In genomic region chr6:70724722-70725121, GRCm38 (mm10) we compare ENCODE assay signal across 21 mouse cellular contexts.
DNase-seq lines count a peak whose midpoint lies in the region; TF ChIP-seq lines count a peak whose summit lies in the region.
"Had no signal": no experiment of that assay in that cellular context is flagged by ENCODE, and none has a peak within 500 bp of the region (broad histone marks: within the 10 kb centered on the region; RNA-seq: fewer than 3 reads in every experiment).

No protein-coding gene starts in this region.

- TF ChIP-seq CTCF in spleen, adult 2 months (IDR thresholded peaks at IDR 0.05; ENCODE audit: extremely low read depth, insufficient read depth, insufficient read length, insufficient replicate concordance) = no peak
- TF ChIP-seq CTCF in bone marrow, adult 2 months (IDR thresholded peaks at IDR 0.05; ENCODE audit: control insufficient read depth, insufficient read depth, low read length) = no peak
- no peak for TF ChIP-seq CTCF in cerebellum, adult 2 months (IDR thresholded peaks at IDR 0.05; ENCODE audit: borderline replicate concordance, insufficient read depth, low read depth, low read length)

- no peaks in the 10 kb centered on the region for H3K27me3 ChIP-seq in spleen, adult 2 months (ENCODE audit: control insufficient read depth, insufficient read depth, low read length)
- H3K27me3 ChIP-seq in splenic B cell, adult 2 months (ENCODE audit: control insufficient read depth, insufficient read depth, low read length, poor library complexity, severe bottlenecking) = no peaks in the 10 kb centered on the region
- no peaks in the 10 kb centered on the region for H3K27me3 ChIP-seq in cerebellum, adult 2 months (ENCODE audit: control insufficient read depth, insufficient read depth, low read length)
- H3K27me3 ChIP-seq: embryonic facial prominence, embryonic 12.5 days; forebrain, embryonic 13.5 days; forebrain, embryonic 15.5 days had no signal

- H3K4me1 ChIP-seq in spleen, adult 2 months (ENCODE audit: control insufficient read depth, insufficient read depth, insufficient read length) = peaks cover 4% of the 10 kb centered on the region; the same call in 1 of the 2 replicates
- peaks cover 2% of the 10 kb centered on the region; the same call in 1 of the 2 replicates for H3K4me1 ChIP-seq in bone marrow, adult 2 months (ENCODE audit: control insufficient read depth, insufficient read depth, low read length)
- H3K4me1 ChIP-seq in cerebellum, adult 2 months (ENCODE audit: control insufficient read depth, insufficient read depth, low read length) = peaks cover 10% of the 10 kb centered on the region; the same call in 1 of the 2 replicates
- H3K4me1 ChIP-seq: embryonic facial prominence, embryonic 10.5 days; embryonic facial prominence, embryonic 12.5 days; forebrain, embryonic 13.5 days; forebrain, embryonic 15.5 days had no signal

- WGBS in spleen, adult 2 months = 71% methylated on average over 13 of the region's 13 CpGs
- 88% methylated on average over 13 of the region's 13 CpGs for WGBS in bone marrow, adult 2 months
- 93% methylated on average over 13 of the region's 13 CpGs for WGBS in cerebellum, adult 2 months

- peak in 1 of 2 experiments; percentile 52 for DNase-seq in spleen, adult 2 months (ENCODE audit: low read depth in 1 of 2, low spot score in 2 of 2)
- DNase-seq in spleen, postnatal 14 days (ENCODE audit: low spot score in 2 of 2) = no peak
- DNase-seq in B cell, adult 2 months = peak; percentile 60
- peak; percentile 57 for DNase-seq in splenic B cell, adult 2 months (ENCODE audit: low read depth, low spot score)
- DNase-seq in adrenal gland, adult 18-20 months (ENCODE audit: low spot score in 2 of 2) = no peak
- DNase-seq in MN1 (ENCODE audit: low spot score) = no peak
- DNase-seq in cerebellum, adult 2 months = no peak
- DNase-seq: adrenal gland, adult 8-10 months; adrenal gland, postnatal 14 days; adrenal gland, postnatal 36 days; cerebellum, adult 11 months; cerebellum, adult 18-20 months; cerebellum, adult 9-10 months; cerebellum, postnatal 25 days; forebrain, postnatal 0 days had no signal

- peaks cover 32% of the 10 kb centered on the region for H3K36me3 ChIP-seq in spleen, adult 2 months (ENCODE audit: control insufficient read depth, insufficient read depth, low read length)
- peaks cover 38% of the 10 kb centered on the region for H3K36me3 ChIP-seq in splenic B cell, adult 2 months (ENCODE audit: control insufficient read depth, insufficient read depth, low read length, poor library complexity, severe bottlenecking)
- H3K36me3 ChIP-seq: embryonic facial prominence, embryonic 10.5 days; embryonic facial prominence, embryonic 12.5 days; forebrain, embryonic 15.5 days; G1E had no signal

- H3K27ac ChIP-seq in spleen, adult 2 months (ENCODE audit: insufficient read depth, low read length) = peak overlapping the region; percentile 100
- peak overlapping the region; percentile 90 for H3K27ac ChIP-seq in bone marrow, adult 2 months (ENCODE audit: control insufficient read depth, insufficient read depth, low read depth, low read length, poor library complexity)
- no peak overlapping the region for H3K27ac ChIP-seq in cerebellum, adult 2 months (ENCODE audit: insufficient read depth, low read length)
- H3K27ac ChIP-seq: embryonic facial prominence, embryonic 10.5 days; embryonic facial prominence, embryonic 12.5 days; forebrain, embryonic 13.5 days; forebrain, embryonic 15.5 days had no signal

- peak overlapping the region; percentile 72 for H3K4me3 ChIP-seq in spleen, adult 2 months (ENCODE audit: extremely low read depth, insufficient read depth, insufficient read length)
- peak overlapping the region; percentile 51 for H3K4me3 ChIP-seq in bone marrow, adult 2 months (replicated peaks; ENCODE audit: control insufficient read depth, low read depth, low read length)
- H3K4me3 ChIP-seq in cerebellum, adult 2 months (replicated peaks; ENCODE audit: insufficient read depth, low read depth, low read length) = no peak overlapping the region
- H3K4me3 ChIP-seq: embryonic facial prominence, embryonic 10.5 days; embryonic facial prominence, embryonic 12.5 days; forebrain, embryonic 13.5 days; forebrain, embryonic 15.5 days had no signal

- TF ChIP-seq POLR2A in spleen, adult 2 months (IDR thresholded peaks at IDR 0.05; ENCODE audit: low read depth, low read length) = no peak
- peak; percentile 29; the same call in 1 of the 2 replicates for TF ChIP-seq POLR2A in bone marrow, adult 2 months (IDR thresholded peaks at IDR 0.05; ENCODE audit: borderline replicate concordance, control insufficient read depth, low read depth, low read length)
- no peak for TF ChIP-seq POLR2A in cerebellum, adult 2 months (IDR thresholded peaks at IDR 0.05; ENCODE audit: borderline replicate concordance, insufficient read depth, low read length)

Comparison
In these comparisons a context has a peak if more than half of its experiments do, and no peak if none do; other contexts are left out.
1. DNase-seq: peak in B cell, adult 2 months (2 of 2) and splenic B cell, adult 2 months (single experiment); none in spleen, postnatal 14 days (0 of 2), adrenal gland, adult 18-20 months (0 of 2), MN1 (single experiment) and cerebellum, adult 2 months (0 of 2).